Mouse (Mus musculus): Measurements from ENCODE around the gene Gnat3. TPM values are rescaled to one million over a fixed set of nuclear protein-coding genes. Genes with fewer than 3 reads are reported as not detected.
A peak's percentile ranks its signal among the peaks of the same experiment; 100 is the strongest.

Gene Gnat3
- polyA plus RNA-seq, 1 experiment from 2014 or later: not detected

GRCm38 (mm10) chr5:18023347-18023746, 61.0 kb downstream of the Gnat3 start:
- Histone ChIP-seq H3K9me3 (ENCODE audit: control insufficient read depth, low read length) (no peaks in the 10 kb centered on the region), H3K27me3 (replicated peaks; ENCODE audit: control insufficient read depth, insufficient read depth, low read length) (no peaks in the 10 kb centered on the region), H3K36me3 (ENCODE audit: control insufficient read depth, insufficient read depth, low read length) (no peaks in the 10 kb centered on the region), H3K4me1 (replicated peaks; ENCODE audit: control insufficient read depth, insufficient read depth, low read length) (no peaks in the 10 kb centered on the region), H3K27ac (ENCODE audit: low read depth, low read length) (no peak overlapping the region), H3K4me2 (no peak overlapping the region), H3K9ac (ENCODE audit: low read depth, low read length) (no peak overlapping the region), H3K4me3 (ENCODE audit: low read depth, low read length) (no peak overlapping the region)
- DNase-seq (ENCODE audit: low spot score): no peak
- no peak for ATAC-seq (replicated peaks; ENCODE audit: low FRiP score)

- H3K4me2 ChIP-seq: no peak overlapping the region
- no peaks in the 10 kb centered on the region for H3K4me1 ChIP-seq (replicated peaks; ENCODE audit: control insufficient read depth, insufficient read depth, low read length)
- WGBS: 88% methylated on average over 3 of the region's 3 CpGs
- ATAC-seq (replicated peaks; ENCODE audit: low FRiP score): no peak
- no peaks in the 10 kb centered on the region for H3K9me3 ChIP-seq (ENCODE audit: control insufficient read depth, low read length)
- no peak overlapping the region for H3K4me3 ChIP-seq (ENCODE audit: low read depth, low read length)
- H3K27me3 ChIP-seq (replicated peaks; ENCODE audit: control insufficient read depth, insufficient read depth, low read length): no peaks in the 10 kb centered on the region
- no peak overlapping the region for H3K27ac ChIP-seq (ENCODE audit: low read depth, low read length)
- no peaks in the 10 kb centered on the region for H3K36me3 ChIP-seq (ENCODE audit: control insufficient read depth, insufficient read depth, low read length)
- H3K9ac ChIP-seq (ENCODE audit: low read depth, low read length): no peak overlapping the region
- DNase-seq (ENCODE audit: low spot score): no peak
Observed at GRCm38 (mm10) chr5:18027531-18027930, 65.2 kb downstream of the Gnat3 start.

DNA sequence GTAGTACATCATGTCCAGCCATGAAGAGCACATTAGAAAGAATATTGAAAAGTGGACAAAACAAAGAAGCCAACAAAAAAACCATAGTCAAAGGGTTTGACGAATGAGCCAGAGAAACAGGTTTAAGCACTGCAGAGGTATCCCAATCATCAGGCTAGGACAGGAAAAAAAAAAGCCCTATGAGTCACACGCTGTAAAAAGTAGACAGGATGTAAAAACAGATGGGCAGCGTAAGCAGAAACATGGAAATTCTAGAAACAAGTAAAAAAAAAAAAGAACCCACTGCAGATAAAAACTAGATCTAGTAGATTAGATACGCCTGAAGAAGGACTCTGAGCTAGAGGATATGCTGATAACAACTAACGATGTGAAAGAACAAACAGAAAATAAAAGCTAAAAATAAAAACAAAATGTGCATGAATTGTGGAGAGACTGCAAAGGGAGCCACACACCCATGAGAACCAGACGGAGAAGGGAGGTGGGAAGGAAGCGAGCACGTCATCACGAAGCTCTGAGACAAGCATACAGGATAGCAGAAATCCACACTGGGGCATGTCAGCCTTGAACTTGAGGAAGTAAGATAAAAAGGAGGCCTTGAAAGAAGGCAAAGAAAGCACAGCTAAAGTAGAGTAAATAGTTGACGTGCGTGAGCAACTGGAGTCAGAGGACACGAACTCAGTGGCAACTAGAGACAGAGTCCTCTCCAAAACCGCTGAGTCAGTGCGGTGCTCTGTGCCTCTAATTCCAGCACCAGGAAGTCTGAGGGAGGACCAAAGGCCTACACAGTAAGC, 73.7 kb downstream of the Gnat3 start:
- H3K27ac ChIP-seq (ENCODE audit: low read depth, low read length): no peak overlapping the region
- no peaks in the 10 kb centered on the region for H3K27me3 ChIP-seq (replicated peaks; ENCODE audit: control insufficient read depth, insufficient read depth, low read length)
- no peaks in the 10 kb centered on the region for H3K36me3 ChIP-seq (ENCODE audit: control insufficient read depth, insufficient read depth, low read length)
- no peaks in the 10 kb centered on the region for H3K9me3 ChIP-seq (ENCODE audit: control insufficient read depth, low read length)
- no peak overlapping the region for H3K9ac ChIP-seq (ENCODE audit: low read depth, low read length)
- peak; percentile 36; the same call in 1 of the 2 replicates for ATAC-seq (replicated peaks; ENCODE audit: low FRiP score)
- H3K4me2 ChIP-seq: no peak overlapping the region
- DNase-seq (ENCODE audit: low spot score): no peak
- no peak overlapping the region for H3K4me3 ChIP-seq (ENCODE audit: low read depth, low read length)
- WGBS: 66% methylated on average over 14 of the region's 14 CpGs
- H3K4me1 ChIP-seq (replicated peaks; ENCODE audit: control insufficient read depth, insufficient read depth, low read length): no peaks in the 10 kb centered on the region

DNA sequence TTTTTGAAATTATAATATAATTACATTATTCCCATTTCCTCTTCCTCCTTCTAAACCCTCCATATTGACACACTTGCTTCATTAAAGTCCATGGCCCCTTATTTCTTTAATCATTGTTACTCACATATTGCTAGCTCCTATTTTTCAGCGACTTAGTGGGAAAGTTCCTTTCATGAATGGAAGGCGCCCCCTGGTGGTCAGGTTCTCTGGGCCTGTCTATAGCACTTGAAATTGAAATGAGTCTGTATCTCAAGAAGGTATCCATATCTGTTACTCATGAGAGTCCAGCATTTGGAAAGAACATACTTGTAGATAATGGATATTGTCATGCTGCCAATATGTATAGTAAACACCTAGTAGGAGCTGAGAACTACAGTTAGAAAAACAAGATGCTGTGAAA, 80.7 kb downstream of the Gnat3 start:
- no peak overlapping the region for H3K4me3 ChIP-seq (ENCODE audit: low read depth, low read length)
- DNase-seq (ENCODE audit: low spot score) (peak; percentile 40), ATAC-seq (replicated peaks; ENCODE audit: low FRiP score) (no peak)
- H3K27me3 ChIP-seq (replicated peaks; ENCODE audit: control insufficient read depth, insufficient read depth, low read length): no peaks in the 10 kb centered on the region
- H3K9ac ChIP-seq (ENCODE audit: low read depth, low read length): no peak overlapping the region
- no peaks in the 10 kb centered on the region for H3K36me3 ChIP-seq (ENCODE audit: control insufficient read depth, insufficient read depth, low read length)
- no peak overlapping the region for H3K4me2 ChIP-seq
- no peak overlapping the region for H3K27ac ChIP-seq (ENCODE audit: low read depth, low read length)
- no peaks in the 10 kb centered on the region for H3K4me1 ChIP-seq (replicated peaks; ENCODE audit: control insufficient read depth, insufficient read depth, low read length)
- 4% methylated on average over 2 of the region's 2 CpGs for WGBS
- no peaks in the 10 kb centered on the region for H3K9me3 ChIP-seq (ENCODE audit: control insufficient read depth, low read length)

GRCm38 (mm10) chr5:18048841-18049240, 86.5 kb downstream of the Gnat3 start:
- WGBS: 78% methylated on average over 1 of the region's 1 CpGs
- no peak overlapping the region for H3K9ac ChIP-seq (ENCODE audit: low read depth, low read length)

GRCm38 (mm10) chr5:18055323-18055722, 93.0 kb downstream of the Gnat3 start:
- Histone ChIP-seq H3K4me3 (ENCODE audit: low read depth, low read length) (no peak overlapping the region), H3K9ac (ENCODE audit: low read depth, low read length) (no peak overlapping the region), H3K27me3 (replicated peaks; ENCODE audit: control insufficient read depth, insufficient read depth, low read length) (no peaks in the 10 kb centered on the region), H3K27ac (ENCODE audit: low read depth, low read length) (no peak overlapping the region), H3K9me3 (ENCODE audit: control insufficient read depth, low read length) (no peaks in the 10 kb centered on the region), H3K4me2 (no peak overlapping the region), H3K4me1 (replicated peaks; ENCODE audit: control insufficient read depth, insufficient read depth, low read length) (no peaks in the 10 kb centered on the region), H3K36me3 (ENCODE audit: control insufficient read depth, insufficient read depth, low read length) (no peaks in the 10 kb centered on the region)
- ATAC-seq (replicated peaks; ENCODE audit: low FRiP score) (no peak), DNase-seq (ENCODE audit: low spot score) (no peak)
- 72% methylated on average over 2 of the region's 2 CpGs for WGBS

More at GRCm38 (mm10) chr5:18048841-18049240, 86.5 kb downstream of the Gnat3 start:
- Histone ChIP-seq H3K4me2 (no peak overlapping the region), H3K9me3 (ENCODE audit: control insufficient read depth, low read length) (no peaks in the 10 kb centered on the region), H3K27me3 (replicated peaks; ENCODE audit: control insufficient read depth, insufficient read depth, low read length) (no peaks in the 10 kb centered on the region), H3K4me3 (ENCODE audit: low read depth, low read length) (no peak overlapping the region), H3K36me3 (ENCODE audit: control insufficient read depth, insufficient read depth, low read length) (no peaks in the 10 kb centered on the region), H3K4me1 (replicated peaks; ENCODE audit: control insufficient read depth, insufficient read depth, low read length) (no peaks in the 10 kb centered on the region), H3K27ac (ENCODE audit: low read depth, low read length) (no peak overlapping the region)
- ATAC-seq (replicated peaks; ENCODE audit: low FRiP score) (no peak), DNase-seq (ENCODE audit: low spot score) (no peak)

Other genes starting within 250 kb of the Gnat3 start
- gene Cd36, start 73.7 kb upstream of the Gnat3 start, polyA plus RNA-seq (2014; fragmentation: Nextera tagmentation; extraction: Ambion mirVana): 11.3 and 11.9 TPM in 2 replicates